Mouse (Mus musculus): ENCODE results near the gene Dusp9. TPM values are rescaled to one million over a fixed set of nuclear protein-coding genes. Genes with fewer than 3 reads are reported as not detected.

Dusp9 gene
- total RNA-seq (2021): not detected

DNA sequence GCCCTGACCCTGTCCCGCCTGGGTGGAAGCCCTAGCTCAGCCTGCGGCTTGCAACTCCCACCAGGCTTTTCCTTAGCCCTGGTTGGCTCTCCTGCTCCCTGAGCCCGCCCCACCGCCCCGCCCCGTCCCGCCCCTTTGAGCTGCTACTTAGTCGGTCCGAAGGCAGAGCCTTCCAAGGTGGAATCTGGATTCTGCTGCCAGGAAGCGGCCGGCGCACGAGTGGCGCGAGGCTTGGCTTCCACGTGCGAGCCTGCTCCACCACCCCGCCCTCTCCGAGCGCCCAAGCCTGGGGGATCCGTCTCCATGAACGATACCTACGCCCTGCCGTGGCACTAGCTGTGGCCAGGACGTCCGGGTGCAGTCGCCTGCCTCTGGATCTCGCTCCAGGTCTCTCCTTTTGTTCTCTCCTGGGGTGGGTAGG, at the start of gene Dusp9:
Gene Dusp9 (plus strand): TSS at position 165 of the 421 bp plus-strand sequence.
- intact Hi-C loops (cut with DNase I): no loop called here

GRCm38 (mm10) chrX:73593212-73593611, 46.0 kb upstream of the Dusp9 start:
- no peak for DNase-seq

More for the DNA sequence above, at the start of gene Dusp9:
- peak in 1 of 2 experiments; percentile 17 for DNase-seq

DNA sequence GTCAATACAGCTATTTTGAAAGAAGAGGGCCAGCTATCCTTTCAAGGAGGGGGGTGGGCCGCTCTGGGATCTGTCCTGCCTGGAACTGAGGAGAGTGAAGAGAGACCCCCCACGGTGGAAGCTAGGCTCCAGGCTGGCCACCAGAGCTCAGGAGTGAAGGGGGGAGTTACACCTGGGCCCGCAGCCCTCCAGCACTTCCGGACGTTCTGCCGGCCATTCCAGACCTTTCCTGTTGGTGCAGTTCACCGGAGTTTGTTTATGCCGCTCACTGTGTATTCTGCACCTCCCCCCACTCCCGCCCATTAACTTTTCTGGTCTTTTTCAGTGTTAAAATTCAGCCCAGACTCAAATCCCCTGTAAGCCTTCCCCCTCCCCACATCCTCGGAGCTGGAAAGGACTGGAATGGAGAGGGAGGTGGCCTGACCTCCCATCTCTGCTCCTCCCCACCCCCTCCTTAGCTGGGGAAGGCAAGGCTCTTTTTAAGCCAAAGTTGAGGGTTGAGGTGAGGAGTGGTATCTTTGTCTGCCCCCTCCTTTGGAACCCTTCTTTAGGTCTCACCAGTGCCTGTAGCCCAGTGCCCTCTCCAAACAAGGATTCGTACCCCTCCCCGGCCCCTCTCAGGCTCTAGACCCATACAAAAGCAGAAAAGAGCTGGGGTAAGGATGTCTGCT, 44.6 kb upstream of the Dusp9 start:
- intact Hi-C loops (cut with DNase I): no loop called here
- DNase-seq: no peak

More at GRCm38 (mm10) chrX:73593212-73593611, 46.0 kb upstream of the Dusp9 start:
- intact Hi-C loops (cut with DNase I): loop anchor here (2.0 kb wide), 1 partner anchor 62 kb away; no protein-coding TSS in a partner anchor

DNA sequence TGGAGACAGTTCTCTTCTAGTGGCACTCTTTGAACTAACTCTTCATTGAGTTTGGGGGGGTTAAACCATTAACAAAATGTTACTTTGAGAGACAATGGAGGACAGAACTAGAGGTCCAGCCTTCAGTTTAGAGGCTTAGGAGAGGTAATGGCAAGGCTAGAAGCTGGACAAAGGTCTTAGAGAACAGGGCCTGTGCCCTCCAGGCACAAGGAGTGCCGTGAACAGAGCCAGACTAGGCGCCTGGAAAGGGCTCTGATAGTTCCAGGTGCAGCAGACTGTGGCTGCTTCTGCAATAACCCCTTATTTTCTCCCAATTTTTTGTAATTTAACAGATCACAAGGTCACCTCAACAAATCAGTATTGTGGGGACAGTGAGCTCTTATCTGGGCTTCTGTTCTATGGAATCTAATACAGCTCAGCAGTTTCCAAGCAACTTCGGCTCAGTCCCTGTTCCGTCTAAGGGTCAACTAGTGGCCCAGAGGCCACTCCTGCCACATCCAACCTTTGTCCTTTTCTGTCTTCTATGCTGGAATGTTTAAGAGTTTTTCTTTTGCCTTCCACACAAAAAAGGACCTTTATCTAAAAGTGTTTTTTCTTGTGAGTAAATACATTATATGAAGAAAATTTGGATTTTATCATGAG, 43.8 kb upstream of the Dusp9 start:
- intact Hi-C loops (cut with DNase I): no loop called here
- no peak for DNase-seq

DNA sequence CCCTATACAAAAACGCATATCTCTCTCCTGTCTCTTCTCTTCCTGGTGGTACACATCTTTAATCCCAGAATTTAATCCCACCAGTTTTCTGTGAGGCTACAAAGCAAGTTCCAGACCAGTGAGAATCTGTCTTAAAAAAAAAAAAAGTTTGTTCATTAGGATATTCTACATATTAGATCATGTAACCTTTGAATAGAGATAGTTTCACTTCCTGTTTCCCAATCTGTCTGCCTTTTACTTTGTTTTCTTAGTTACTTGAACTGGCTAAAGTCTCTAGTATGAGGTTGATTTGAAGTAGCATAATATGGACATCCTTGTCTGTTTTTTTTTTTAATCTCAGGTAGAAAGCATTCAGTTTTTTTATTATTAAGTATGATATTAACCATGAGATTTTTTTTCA, 37.8 kb upstream of the Dusp9 start:
- intact Hi-C loops (cut with DNase I): no loop called here
- DNase-seq: no peak

DNA sequence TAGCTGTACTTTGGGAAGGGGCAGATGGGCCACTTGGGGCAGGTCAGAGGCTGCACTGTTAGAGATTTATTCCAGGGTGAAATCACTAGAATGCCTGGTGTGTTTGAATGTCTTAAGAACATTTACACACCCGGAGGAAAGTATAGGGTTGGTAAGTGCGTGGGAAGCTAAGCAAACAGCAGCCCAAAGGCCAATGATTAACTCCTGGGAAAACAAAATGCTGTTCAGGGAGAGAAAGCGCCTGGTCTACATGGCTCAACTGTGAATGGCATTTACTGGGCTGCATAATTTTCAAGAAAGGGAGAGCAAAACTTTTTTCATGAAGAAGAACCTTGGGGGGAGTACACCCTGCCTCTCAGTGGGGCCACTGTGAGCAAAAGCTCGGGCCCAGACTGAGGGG, 25.6 kb upstream of the Dusp9 start:
- DNase-seq: no peak
- intact Hi-C loops (cut with DNase I): no loop called here

GRCm38 (mm10) chrX:73615876-73616275, 23.3 kb upstream of the Dusp9 start:
- DNase-seq: no peak
- intact Hi-C loops (cut with DNase I): no loop called here

DNA sequence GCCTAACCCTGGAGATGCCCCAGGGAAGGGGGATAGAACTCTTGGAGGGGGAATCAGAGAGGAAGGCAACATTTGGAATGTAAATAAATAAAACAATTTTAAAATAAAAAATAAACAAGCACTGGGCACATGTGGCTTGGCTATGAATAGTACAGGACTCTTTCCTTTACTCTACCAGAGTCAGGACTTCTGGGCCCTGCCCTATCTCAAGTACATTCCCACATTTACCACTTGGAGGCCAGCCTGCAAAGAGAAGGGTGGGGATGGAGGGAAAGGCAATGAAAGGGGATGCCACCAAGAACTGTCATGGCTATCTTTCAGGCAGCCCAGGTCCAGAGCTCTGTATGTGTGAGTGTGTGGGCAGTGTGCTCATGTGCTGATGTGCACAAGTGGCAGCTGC, 19.8 kb upstream of the Dusp9 start:
- intact Hi-C loops (cut with DNase I): no loop called here
- DNase-seq: no peak

DNA sequence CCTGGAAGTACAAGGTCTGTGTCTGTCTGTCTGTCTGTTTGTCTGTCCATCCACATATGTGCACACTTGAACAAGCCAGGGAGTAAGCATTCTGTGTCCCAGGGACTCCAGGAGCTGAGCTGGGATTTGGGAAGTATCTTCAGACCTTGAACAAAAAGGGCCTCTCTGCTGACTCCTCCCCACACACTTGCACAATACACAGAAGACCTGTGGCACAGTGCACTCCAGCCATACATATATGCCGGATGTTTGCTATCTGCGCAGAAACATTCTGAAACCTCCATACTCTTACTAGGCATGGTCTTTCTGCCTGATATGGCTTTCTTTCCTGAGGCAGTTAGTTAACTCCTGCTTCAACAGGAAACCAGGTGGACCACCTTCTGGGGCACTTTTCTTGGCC, 19.3 kb upstream of the Dusp9 start:
- DNase-seq: no peak
- intact Hi-C loops (cut with DNase I): no loop called here

- no peak for DNase-seq
- intact Hi-C loops (cut with DNase I): no loop called here
Observed at GRCm38 (mm10) chrX:73626981-73627380, 12.2 kb upstream of the Dusp9 start.

- intact Hi-C loops (cut with DNase I): no loop called here
- no peak for DNase-seq
Observed at GRCm38 (mm10) chrX:73635425-73635824, 3.8 kb upstream of the Dusp9 start.

GRCm38 (mm10) chrX:73637415-73637814, 1.8 kb upstream of the Dusp9 start:
- intact Hi-C loops (cut with DNase I): no loop called here
- no peak for DNase-seq

- no peak for DNase-seq
- intact Hi-C loops (cut with DNase I): no loop called here
Observed at GRCm38 (mm10) chrX:73639901-73640469, 766 bp downstream of the Dusp9 start.

DNA sequence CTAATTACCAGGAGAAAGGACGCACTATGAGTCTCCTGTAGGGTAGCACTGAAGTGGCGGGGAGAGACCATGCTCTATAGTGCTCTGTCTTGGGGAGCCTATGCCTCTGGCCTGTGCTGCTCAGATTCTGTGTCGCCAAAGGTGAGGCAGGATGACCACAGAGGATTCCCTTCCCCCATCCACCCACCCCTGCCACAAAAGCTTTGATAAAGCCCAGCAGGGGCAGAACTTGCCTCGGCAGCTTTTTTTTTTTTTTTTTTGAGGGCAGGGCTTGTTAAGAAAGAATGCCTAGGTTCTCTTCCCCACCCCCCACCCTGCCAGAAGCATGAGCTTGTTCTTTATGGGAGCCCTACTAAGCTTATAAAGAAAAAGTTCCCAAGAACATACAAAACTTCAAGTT, 5.9 kb downstream of the Dusp9 start:
- intact Hi-C loops (cut with DNase I): no loop called here
- DNase-seq: no peak

- intact Hi-C loops (cut with DNase I): no loop called here
- no peak for DNase-seq
Observed at GRCm38 (mm10) chrX:73650869-73651268, 11.7 kb downstream of the Dusp9 start.

- intact Hi-C loops (cut with DNase I): no loop called here
- DNase-seq: no peak
Observed at GRCm38 (mm10) chrX:73653392-73653791, 14.2 kb downstream of the Dusp9 start.

- DNase-seq: peak; percentile 37 to 76
- intact Hi-C loops (cut with DNase I): loop anchor here (1.0 to 2.0 kb wide), 4 partner anchors 61 to 599 kb away; no protein-coding TSS in a partner anchor
Observed at GRCm38 (mm10) chrX:73654177-73654576, 15.0 kb downstream of the Dusp9 start.

GRCm38 (mm10) chrX:73655529-73655928, 16.3 kb downstream of the Dusp9 start:
- no peak for DNase-seq
- intact Hi-C loops (cut with DNase I): loop anchor here (2.0 to 5.0 kb wide), 4 partner anchors 63 to 648 kb away; no protein-coding TSS in a partner anchor

GRCm38 (mm10) chrX:73658391-73658790, 19.2 kb downstream of the Dusp9 start:
- no peak for DNase-seq
- intact Hi-C loops (cut with DNase I): loop anchor here (5.0 kb wide), 1 partner anchor 651 kb away; no protein-coding TSS in a partner anchor

DNA sequence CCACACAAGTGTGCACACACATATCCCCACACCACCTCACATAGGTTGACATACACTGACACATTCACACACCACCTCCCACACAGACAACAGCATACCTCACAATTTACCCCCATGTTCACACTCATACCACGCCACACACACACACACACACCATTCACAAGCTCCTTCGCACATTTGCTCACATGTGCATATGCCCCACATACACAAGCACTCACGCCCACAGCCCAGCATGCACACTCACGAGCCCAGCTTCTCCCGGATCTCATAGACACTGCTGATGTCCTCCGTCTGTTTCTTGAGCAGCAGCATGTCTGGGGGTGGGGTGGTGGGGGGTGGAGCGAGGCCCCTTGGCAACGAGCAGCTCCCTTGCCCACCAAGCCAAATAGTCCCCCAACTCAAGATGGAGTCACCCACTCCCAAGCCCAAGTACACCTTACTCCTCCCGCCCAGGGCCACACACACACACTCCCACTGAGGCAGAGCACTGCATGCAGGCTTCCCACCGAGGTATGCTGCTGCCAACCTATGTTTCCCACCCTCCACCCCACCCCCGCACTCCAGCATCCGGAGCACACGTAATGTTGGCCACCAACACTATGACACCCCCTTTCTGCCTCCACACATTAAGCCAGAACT, 19.8 kb downstream of the Dusp9 start:
- no peak for DNase-seq
- intact Hi-C loops (cut with DNase I): loop anchor here (5.0 kb wide), 1 partner anchor 652 kb away; no protein-coding TSS in a partner anchor

Data from heart, postnatal 36 days (tissue).